Mouse (Mus musculus) heart, embryonic 13.5 days (tissue): Measurements from ENCODE around the gene Rrp1. TPM values are rescaled to one million over a fixed set of nuclear protein-coding genes. Genes with fewer than 3 reads are reported as not detected.
"Not testable (repeated sequence)": the region's sequence is repeated elsewhere in the genome, so short reads cannot be mapped to it uniquely, and the experiment has no call there.

Experiments
- ATAC-seq: fragments of 200-750 bp; cut with Nextera tagmentation; 2 replicates; pipeline ENCODE4 v1.8.0; 2017; ENCODE audit warnings: moderate TSS enrichment; ENCODE audit not compliant: insufficient number of reproducible peaks, low FRiP score, low TSS enrichment; ENCODE audit errors: extremely low read depth
- H3K27ac ChIP-seq: fragments of 300-500 bp; sonication (generic); replicated peaks from 2 replicates; pipeline ENCODE4 v1.5.1; 2015; ENCODE audit warnings: moderate library complexity, mild to moderate bottlenecking, inconsistent platforms
- H3K27me3 ChIP-seq: fragments of 300-500 bp; sonication (generic); replicated peaks from 2 replicates; pipeline ENCODE4 v1.6.1; 2015; ENCODE audit warnings: mild to moderate bottlenecking, inconsistent platforms
- H3K36me3 ChIP-seq: fragments of 300-500 bp; sonication (generic); 2 replicates; pipeline ENCODE4 v1.6.1; 2015; ENCODE audit warnings: mild to moderate bottlenecking, inconsistent platforms
- H3K4me1 ChIP-seq: fragments of 300-500 bp; sonication (generic); 2 replicates; pipeline ENCODE4 v1.6.1; 2015; ENCODE audit warnings: inconsistent platforms
- H3K4me2 ChIP-seq: fragments of 300-500 bp; sonication (generic); 2 replicates; pipeline ENCODE4 v1.6.1; 2015; ENCODE audit warnings: inconsistent platforms, mild to moderate bottlenecking, moderate library complexity
- H3K4me3 ChIP-seq: fragments of 300-500 bp; sonication (generic); 2 replicates; pipeline ENCODE4 v1.5.1; 2015; ENCODE audit warnings: moderate library complexity, mild to moderate bottlenecking, inconsistent platforms
- H3K9ac ChIP-seq: fragments of 300-500 bp; sonication (generic); 2 replicates; pipeline ENCODE4 v1.6.1; 2015; ENCODE audit warnings: inconsistent platforms, mild to moderate bottlenecking, moderate library complexity
- H3K9me3 ChIP-seq: fragments of 300-500 bp; sonication (generic); 2 replicates; pipeline ENCODE4 v1.6.1; 2016; ENCODE audit warnings: inconsistent platforms
- WGBS: fragments of 180-500 bp; shearing (Covaris S2); methylation state at CpG from one replicate; pipeline ENCODE4 v1.1.7; 2015; ENCODE audit warnings: mixed read lengths; 5-methylcytosine and 5-hydroxymethylcytosine counted together
- polyA plus RNA-seq: library from polyadenylated mRNA; unstranded; fragments of >200 nt; fragmentation: Nextera tagmentation; extraction: Ambion mirVana; gene quantifications from 2 replicates; pipeline ENCODE4 v1.2.1, GENCODE M21; 2015

Gene Rrp1
- polyA plus RNA-seq, 1 experiment from 2014 or later = 220 TPM

DNA sequence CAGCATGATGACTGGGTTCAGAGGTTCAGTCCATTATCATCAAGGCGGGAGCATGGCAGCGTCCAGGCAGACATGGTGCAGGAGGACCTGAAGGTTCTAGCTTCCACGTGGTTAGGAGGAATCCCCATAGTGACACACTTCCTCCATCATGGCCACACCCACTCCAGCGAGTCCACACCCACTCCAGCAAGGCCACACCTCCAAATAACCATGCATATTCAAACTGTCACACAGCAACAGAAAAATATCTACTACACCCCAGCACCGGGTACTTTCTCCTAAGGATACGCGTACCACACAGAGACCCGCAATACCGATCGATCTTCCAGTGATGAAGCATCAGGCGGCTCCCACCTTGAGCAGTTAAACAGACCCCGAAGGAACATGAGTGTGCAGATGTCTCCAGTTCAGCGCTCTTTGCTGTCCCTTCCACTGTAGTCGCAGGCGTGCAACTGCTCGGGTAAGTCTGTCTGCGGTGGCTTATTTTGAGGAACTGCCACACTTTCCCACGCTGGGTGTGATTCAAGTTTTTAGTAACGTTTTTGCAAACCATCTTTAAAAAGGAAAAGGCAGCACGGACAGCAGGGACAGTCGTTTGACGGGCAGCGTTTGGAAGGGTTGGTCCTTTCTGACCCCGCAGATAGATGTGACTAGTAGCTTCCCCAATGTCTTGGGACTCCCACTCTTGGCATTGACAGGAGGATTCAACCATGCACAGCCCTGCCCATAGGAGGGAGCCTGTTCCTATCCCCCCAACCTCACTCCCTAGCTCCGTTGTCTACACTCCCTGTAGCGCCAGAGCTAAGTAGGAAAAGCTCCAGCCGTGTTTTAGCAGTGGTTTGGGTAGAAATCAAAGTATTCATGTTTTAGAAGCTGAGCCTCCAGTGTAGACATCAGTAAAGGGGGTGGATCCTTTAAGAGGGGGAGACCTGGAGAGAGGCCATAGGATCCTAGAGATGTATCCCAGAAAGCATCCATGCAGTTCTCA lies 39.9 kb downstream of the Rrp1 start:
- 62% methylated on average over 27 of the region's 27 CpGs for WGBS
- Histone ChIP-seq H3K4me1 (no peaks in the 10 kb centered on the region), H3K4me2 (no peak overlapping the region; the same call in 1 of the 2 replicates), H3K4me3 (no peak overlapping the region), H3K36me3 (no peaks in the 10 kb centered on the region), H3K27ac (no peak overlapping the region), H3K9ac (no peak overlapping the region), H3K9me3 (no peaks in the 10 kb centered on the region; the same call in 1 of the 2 replicates), H3K27me3 (peaks cover 31% of the 10 kb centered on the region)
- no peak for ATAC-seq

DNA sequence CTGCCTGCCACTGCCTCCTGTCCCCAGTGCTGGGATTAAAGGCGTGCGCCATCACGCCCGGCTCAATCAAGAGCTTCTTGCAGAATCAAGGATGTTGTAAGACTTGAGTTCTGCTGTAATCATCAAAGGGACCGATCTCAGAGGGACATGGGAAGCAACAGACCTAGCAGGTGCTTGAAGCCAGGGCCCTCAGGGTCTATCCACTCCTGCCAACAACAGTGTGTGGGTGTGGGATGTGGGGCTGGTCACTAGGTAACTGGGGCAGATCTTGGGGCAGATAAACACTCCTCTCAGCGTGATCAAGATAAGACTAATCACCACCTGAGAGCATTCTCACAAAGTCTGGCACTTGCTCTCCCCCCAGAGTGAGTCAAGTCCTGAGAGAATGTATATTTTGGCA lies 41.1 kb downstream of the Rrp1 start:
- H3K4me2 ChIP-seq = no peak overlapping the region
- H3K9ac ChIP-seq = no peak overlapping the region
- H3K4me3 ChIP-seq = no peak overlapping the region
- no peak for ATAC-seq
- H3K27me3 ChIP-seq = peaks cover 35% of the 10 kb centered on the region
- H3K9me3 ChIP-seq = no peaks in the 10 kb centered on the region; the same call in 1 of the 2 replicates
- no peak overlapping the region for H3K27ac ChIP-seq
- 68% methylated on average over 6 of the region's 6 CpGs for WGBS
- H3K36me3 ChIP-seq = no peaks in the 10 kb centered on the region
- H3K4me1 ChIP-seq = peaks cover 10% of the 10 kb centered on the region

DNA sequence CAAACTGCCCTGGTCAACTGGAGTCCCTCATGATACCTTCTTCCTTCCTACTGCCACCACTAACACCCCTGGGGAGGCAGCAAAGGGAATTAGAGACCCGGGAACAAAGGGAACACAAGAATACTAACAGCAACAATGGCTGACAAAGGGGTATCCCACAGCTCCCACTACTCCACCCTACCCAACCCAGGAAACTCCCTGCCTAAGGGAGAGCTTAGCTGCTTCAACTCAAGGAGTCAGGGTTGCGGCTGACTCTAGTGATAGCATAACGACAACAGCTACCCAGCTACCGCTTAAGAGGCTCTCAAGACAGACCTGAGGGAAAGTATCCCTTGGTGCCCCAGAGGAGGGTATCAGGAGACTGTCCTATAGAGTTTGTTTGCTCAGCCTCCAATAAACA lies 45.3 kb downstream of the Rrp1 start:
- H3K27ac ChIP-seq = no peak overlapping the region
- no peaks in the 10 kb centered on the region; the same call in 1 of the 2 replicates for H3K9me3 ChIP-seq
- H3K27me3 ChIP-seq = peaks cover 18% of the 10 kb centered on the region
- 43% methylated on average over 4 of the region's 4 CpGs for WGBS
- peaks cover 21% of the 10 kb centered on the region for H3K4me1 ChIP-seq
- peak; percentile 31; the same call in 1 of the 2 replicates for ATAC-seq
- 0 out of 2 replicates have a peak overlapping the region, but pooled peaks have one; percentile 30 for H3K9ac ChIP-seq
- H3K36me3 ChIP-seq = no peaks in the 10 kb centered on the region
- H3K4me2 ChIP-seq = no peak overlapping the region
- no peak overlapping the region for H3K4me3 ChIP-seq

DNA sequence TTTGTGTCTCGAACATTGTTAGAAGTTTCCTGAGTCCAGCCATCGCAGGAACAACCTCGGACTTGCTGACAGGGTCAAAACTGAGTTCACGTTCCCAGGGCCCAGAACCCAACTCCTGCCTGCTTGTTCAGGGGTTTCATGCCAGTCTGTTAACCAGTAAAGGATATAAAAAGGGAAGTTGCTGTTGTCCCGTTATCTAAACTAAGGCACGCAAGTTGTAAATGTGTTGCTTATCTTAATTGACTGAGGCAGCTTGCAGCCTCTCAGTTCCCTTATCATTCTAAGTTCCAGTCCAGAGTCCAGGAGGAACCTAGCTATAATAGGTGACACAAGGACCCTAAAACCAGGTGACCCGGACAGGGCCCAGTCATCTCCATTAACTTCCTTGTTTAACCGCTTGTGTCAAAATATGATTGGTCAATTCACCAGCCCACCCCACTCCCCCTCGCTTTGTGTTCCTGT lies 46.0 kb downstream of the Rrp1 start:
- ATAC-seq = no peak
- Histone ChIP-seq H3K4me1 (peaks cover 21% of the 10 kb centered on the region), H3K36me3 (no peaks in the 10 kb centered on the region), H3K9ac (peak overlapping the region; percentile 38), H3K9me3 (no peaks in the 10 kb centered on the region; the same call in 1 of the 2 replicates), H3K4me2 (peak overlapping the region; percentile 48), H3K27ac (peak overlapping the region; percentile 59), H3K27me3 (peaks cover 12% of the 10 kb centered on the region; the same call in 1 of the 2 replicates), H3K4me3 (0 out of 2 replicates have a peak overlapping the region, but pooled peaks have one; percentile 2)
- 16% methylated on average over 9 of the region's 9 CpGs for WGBS

DNA sequence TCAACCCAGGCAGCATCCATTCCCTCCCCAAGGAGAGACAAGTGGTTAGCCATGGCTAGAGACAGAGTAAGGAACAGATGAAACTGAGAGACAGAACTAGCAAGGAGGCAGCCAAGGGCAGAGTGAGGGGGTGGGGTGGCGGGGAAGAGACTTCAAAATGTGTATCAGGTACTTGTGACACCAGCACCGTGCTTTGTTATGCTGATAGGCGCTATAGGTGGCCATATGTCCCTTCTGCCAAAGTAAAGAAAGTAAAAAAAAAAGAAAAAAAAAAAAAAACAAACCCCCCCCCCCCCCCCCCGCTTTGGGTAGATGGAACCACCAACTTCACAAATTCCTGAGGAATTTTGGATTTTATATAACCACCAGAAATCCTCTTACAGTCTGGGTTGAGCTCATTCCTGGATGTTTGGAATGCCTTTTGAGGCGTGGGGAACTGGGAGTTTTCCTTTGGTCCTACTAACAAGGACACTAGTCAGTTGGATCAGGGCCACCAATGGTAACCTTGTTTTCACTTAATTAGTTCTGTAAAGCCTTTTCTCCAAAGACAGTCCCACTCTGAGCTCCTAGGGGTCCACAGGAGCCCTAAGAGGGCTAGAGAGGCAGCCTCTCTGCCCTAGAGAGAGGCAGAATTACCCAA lies 46.5 kb downstream of the Rrp1 start:
- Histone ChIP-seq H3K9ac (peak overlapping the region; percentile 38), H3K4me2 (peak overlapping the region; percentile 48), H3K27ac (peak overlapping the region; percentile 59), H3K27me3 (peaks cover 12% of the 10 kb centered on the region; the same call in 1 of the 2 replicates), H3K9me3 (no peaks in the 10 kb centered on the region; the same call in 1 of the 2 replicates), H3K36me3 (no peaks in the 10 kb centered on the region), H3K4me1 (peaks cover 21% of the 10 kb centered on the region), H3K4me3 (no peak overlapping the region)
- ATAC-seq = no peak
- 31% methylated on average over 5 of the region's 5 CpGs for WGBS

DNA sequence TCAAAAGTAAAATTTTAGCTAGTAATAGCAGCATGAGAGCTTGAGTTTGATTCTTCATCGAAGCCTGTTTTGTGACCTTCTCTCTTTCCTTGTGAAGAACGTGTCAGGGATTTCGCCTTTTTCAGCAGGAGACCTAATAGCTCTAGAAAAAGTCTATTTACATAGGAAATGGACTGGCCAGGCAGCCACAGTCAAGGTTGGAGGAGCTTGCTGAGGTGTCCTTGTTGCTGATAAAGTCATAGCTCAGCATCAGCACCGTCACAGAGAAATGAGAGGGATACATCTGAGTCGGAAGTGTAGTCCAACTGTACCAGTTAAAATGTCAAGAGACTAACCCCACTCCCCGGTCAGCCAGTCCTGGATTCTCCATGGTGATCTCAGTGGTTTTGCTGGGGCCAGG lies 47.3 kb downstream of the Rrp1 start:
- Histone ChIP-seq H3K4me1 (peaks cover 21% of the 10 kb centered on the region), H3K27me3 (peaks cover 12% of the 10 kb centered on the region; the same call in 1 of the 2 replicates), H3K4me3 (no peak overlapping the region), H3K36me3 (no peaks in the 10 kb centered on the region), H3K27ac (no peak overlapping the region), H3K4me2 (no peak overlapping the region), H3K9ac (no peak overlapping the region), H3K9me3 (no peaks in the 10 kb centered on the region; the same call in 1 of the 2 replicates)
- no peak for ATAC-seq
- 61% methylated on average over 6 of the region's 6 CpGs for WGBS

DNA sequence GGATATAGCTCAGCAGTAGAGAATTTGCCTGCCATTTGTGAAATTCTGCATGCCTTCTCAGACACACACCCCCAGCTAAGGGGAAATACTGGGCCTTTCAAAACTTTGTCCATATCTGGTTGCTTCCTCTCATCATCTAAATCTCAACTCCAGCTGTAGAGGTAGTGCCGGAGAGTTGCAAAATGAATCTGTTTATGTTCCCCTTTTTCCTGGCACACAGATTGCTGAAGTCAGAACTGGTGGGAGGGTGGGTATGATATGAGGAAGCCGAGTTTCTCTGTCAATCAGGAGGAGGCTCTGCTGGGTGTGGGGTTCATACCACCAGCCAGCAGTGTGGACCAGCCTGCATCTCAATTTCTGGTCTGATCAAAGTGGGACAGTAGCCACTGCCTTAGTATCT lies 48.7 kb downstream of the Rrp1 start:
- H3K27ac ChIP-seq = no peak overlapping the region
- no peak overlapping the region for H3K4me3 ChIP-seq
- H3K9ac ChIP-seq = no peak overlapping the region
- no peaks in the 10 kb centered on the region for H3K9me3 ChIP-seq
- no peak overlapping the region for H3K4me2 ChIP-seq
- no peaks in the 10 kb centered on the region for H3K36me3 ChIP-seq
- no peak for ATAC-seq
- H3K4me1 ChIP-seq = peaks cover 21% of the 10 kb centered on the region
- 63% methylated on average over 2 of the region's 2 CpGs for WGBS
- H3K27me3 ChIP-seq = peaks cover 12% of the 10 kb centered on the region; the same call in 1 of the 2 replicates

DNA sequence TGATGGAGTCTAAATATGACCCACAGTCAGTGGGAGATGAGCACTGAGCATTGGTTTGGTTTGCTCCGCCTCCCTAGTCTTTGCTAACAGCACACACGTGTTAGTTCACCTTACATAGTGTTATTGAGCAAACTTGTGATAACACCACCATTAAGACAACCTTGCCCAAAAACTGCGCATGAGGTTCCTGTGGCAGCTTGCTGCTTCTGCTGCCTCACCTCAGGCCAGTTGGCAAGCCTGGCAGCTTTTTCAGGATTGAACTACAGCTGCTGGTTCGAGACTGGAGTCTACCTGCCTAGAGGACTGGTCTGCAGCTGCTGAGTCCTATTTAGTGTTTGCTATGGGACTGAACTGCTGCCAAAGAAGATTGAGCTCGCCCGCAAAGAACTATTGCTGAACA lies 49.5 kb downstream of the Rrp1 start:
- no peaks in the 10 kb centered on the region for H3K36me3 ChIP-seq
- peaks cover 21% of the 10 kb centered on the region for H3K4me1 ChIP-seq
- no peak overlapping the region for H3K4me2 ChIP-seq
- 86% methylated on average over 6 of the region's 6 CpGs for WGBS
- H3K27ac ChIP-seq = no peak overlapping the region
- H3K9ac ChIP-seq = no peak overlapping the region
- no peak overlapping the region for H3K4me3 ChIP-seq
- ATAC-seq = no peak
- H3K27me3 ChIP-seq = peaks cover 8% of the 10 kb centered on the region; the same call in 1 of the 2 replicates
- no peaks in the 10 kb centered on the region for H3K9me3 ChIP-seq

DNA sequence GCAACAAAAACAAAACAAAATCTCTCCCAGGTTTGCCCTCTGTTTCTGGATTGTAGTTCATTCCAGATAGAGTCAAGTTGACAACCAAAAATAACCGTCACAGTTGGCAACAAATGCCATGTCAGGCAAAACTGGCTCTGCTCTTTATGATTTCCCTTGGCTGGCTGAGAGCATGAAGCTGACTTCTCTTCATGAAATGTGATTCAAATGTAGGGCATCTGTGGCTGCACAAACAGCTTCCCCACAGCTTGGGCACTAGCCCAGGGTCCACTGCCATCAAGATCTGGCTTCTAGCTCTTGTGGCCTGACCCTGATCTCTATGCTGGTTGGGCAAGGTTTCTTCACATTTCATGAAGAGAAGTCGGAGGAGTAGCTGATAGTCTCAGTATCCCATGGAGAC lies 50.9 kb downstream of the Rrp1 start:
- Histone ChIP-seq H3K36me3 (no peaks in the 10 kb centered on the region), H3K9me3 (no peaks in the 10 kb centered on the region), H3K4me2 (no peak overlapping the region), H3K27me3 (no peaks in the 10 kb centered on the region), H3K27ac (no peak overlapping the region), H3K4me3 (no peak overlapping the region), H3K4me1 (peaks cover 14% of the 10 kb centered on the region), H3K9ac (no peak overlapping the region)
- 64% methylated on average over 2 of the region's 2 CpGs for WGBS
- no peak for ATAC-seq

DNA sequence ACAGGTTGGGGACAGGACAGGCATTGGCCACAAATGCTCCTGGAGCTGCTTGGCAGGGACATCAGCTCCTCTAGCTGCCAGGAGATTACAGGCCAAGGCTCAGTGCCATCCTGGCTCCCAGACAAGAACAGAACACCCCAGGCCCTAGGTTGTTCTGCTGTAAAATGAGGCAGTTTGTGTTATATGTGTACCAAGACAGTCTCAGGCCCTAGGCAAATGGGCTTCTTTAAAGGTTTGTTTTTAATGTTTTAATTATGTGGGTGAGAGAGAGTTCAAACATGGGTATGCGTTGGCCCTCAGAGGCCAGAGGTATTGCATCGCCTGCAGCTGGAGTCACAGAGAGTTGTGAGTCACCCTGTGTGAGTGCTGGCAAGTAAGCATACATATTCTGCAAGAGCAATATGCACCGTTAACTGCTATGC lies 52.5 kb downstream of the Rrp1 start:
- Histone ChIP-seq H3K4me2 (no peak overlapping the region), H3K36me3 (no peaks in the 10 kb centered on the region), H3K9ac (no peak overlapping the region), H3K4me1 (no peaks in the 10 kb centered on the region), H3K27me3 (no peaks in the 10 kb centered on the region), H3K9me3 (no peaks in the 10 kb centered on the region), H3K27ac (no peak overlapping the region), H3K4me3 (no peak overlapping the region)
- ATAC-seq = no peak
- WGBS = 71% methylated on average over 3 of the region's 3 CpGs

DNA sequence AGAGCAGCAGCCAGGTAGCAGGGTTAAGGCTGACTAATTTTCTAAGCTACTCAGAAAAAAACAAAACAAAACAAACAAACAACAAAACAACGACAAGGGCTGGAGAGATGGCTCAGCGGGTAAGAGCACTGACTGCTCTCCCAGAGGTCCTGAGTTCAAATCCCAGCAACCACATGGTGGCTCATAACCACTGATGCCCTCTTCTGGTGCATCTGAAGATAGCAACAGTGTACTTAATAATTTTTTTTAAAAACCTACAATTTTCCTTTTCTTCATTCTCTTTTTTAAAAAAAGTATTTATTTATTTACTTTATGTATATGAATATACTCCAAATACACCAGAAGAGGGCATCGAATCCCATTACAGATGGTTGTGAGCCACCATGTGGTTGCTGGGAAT lies 53.8 kb downstream of the Rrp1 start:
- H3K4me1 ChIP-seq, H3K27me3 ChIP-seq, ATAC-seq, H3K4me3 ChIP-seq, H3K9me3 ChIP-seq, H3K27ac ChIP-seq, H3K36me3 ChIP-seq, H3K9ac ChIP-seq, H3K4me2 ChIP-seq: not testable (repeated sequence)
- 86% methylated on average over 3 of the region's 3 CpGs for WGBS
